Mouse (Mus musculus) stomach, embryonic 16.5 days (tissue): ENCODE measurements around the gene Itgb1. TPM values are rescaled to one million over a fixed set of nuclear protein-coding genes. Genes with fewer than 3 reads are reported as not detected.

ENCODE experiments used
- polyA plus RNA-seq: library from polyadenylated mRNA; unstranded; fragments of >200 nt; fragmentation: Nextera tagmentation; extraction: Ambion mirVana; gene quantifications from 2 replicates; pipeline ENCODE4 v1.2.1, GENCODE M21; 2015

Itgb1 gene
- polyA plus RNA-seq, 1 experiment from 2014 or later: 315 TPM

Other genes starting within 250 kb of the Itgb1 start
- not detected in 2 replicates for gene Gm3952, start 113.0 kb downstream of the Itgb1 start, polyA plus RNA-seq